Mouse (Mus musculus): ENCODE data around the gene Pou2f3. TPM values are rescaled to one million over a fixed set of nuclear protein-coding genes. Genes with fewer than 3 reads are reported as not detected.

Pou2f3 gene
- polyA plus RNA-seq, 1 experiment, result 0.14 TPM

DNA sequence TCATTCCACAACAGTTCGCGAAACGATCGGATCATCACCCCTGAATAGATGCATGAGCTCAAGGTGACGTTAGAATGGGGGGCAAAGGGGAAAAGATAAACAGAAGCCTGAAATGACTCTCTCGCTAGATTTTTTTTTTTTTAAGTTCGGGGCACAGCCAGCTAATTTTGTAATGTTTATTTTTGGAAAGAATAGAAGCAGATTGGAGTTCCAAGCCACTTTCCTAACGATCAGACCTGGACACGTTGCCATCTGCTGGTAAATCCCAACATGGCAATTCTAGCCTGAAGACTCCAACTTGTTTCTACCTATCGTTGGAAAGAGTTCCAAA, 103.0 kb downstream of the Pou2f3 start, which contains the start of gene Arhgef12:
Gene Arhgef12 (minus strand): TSS at position 53 of the 331 bp plus-strand sequence.
- DNase-seq, result peak; percentile 87
- Histone ChIP-seq H3K27me3 (replicated peaks; ENCODE audit: control insufficient read depth, insufficient read depth, low read length) (no peaks in the 10 kb centered on the region), H3K4me3 (ENCODE audit: insufficient read depth, low read depth, low read length) (peak within 1 kb of the TSS; percentile 66), H3K4me1 (ENCODE audit: control insufficient read depth, insufficient read depth, low read length) (peaks cover 18% of the 10 kb centered on the region), H3K36me3 (ENCODE audit: control insufficient read depth, insufficient read depth, low read length) (no peaks in the 10 kb centered on the region), H3K27ac (ENCODE audit: insufficient read depth, low read depth, low read length) (peak within 1 kb of the TSS; percentile 96)
- WGBS, result 2% methylated on average over 10 of the region's 10 CpGs
- TF ChIP-seq POLR2A (IDR thresholded peaks at IDR 0.05; ENCODE audit: low read depth, low read length), result no peak
- peak; percentile 61 for TF ChIP-seq CTCF (conservative IDR thresholded peaks at IDR 0.05; ENCODE audit: insufficient read depth, insufficient read length, low read depth, low read length)

GRCm38 (mm10) chr9:43106426-43107186, 103.6 kb downstream of the Pou2f3 start:
- Histone ChIP-seq H3K27me3 (replicated peaks; ENCODE audit: control insufficient read depth, insufficient read depth, low read length) (no peaks in the 10 kb centered on the region), H3K4me3 (ENCODE audit: insufficient read depth, low read depth, low read length) (peak overlapping the region; percentile 66), H3K27ac (ENCODE audit: insufficient read depth, low read depth, low read length) (peak overlapping the region; percentile 96), H3K36me3 (ENCODE audit: control insufficient read depth, insufficient read depth, low read length) (no peaks in the 10 kb centered on the region; the same call in 1 of the 2 replicates), H3K4me1 (ENCODE audit: control insufficient read depth, insufficient read depth, low read length) (peaks cover 22% of the 10 kb centered on the region)
- TF ChIP-seq CTCF (conservative IDR thresholded peaks at IDR 0.05; ENCODE audit: insufficient read depth, insufficient read length, low read depth, low read length), result no peak
- TF ChIP-seq POLR2A (IDR thresholded peaks at IDR 0.05; ENCODE audit: low read depth, low read length), result no peak
- 5% methylated on average over 22 of the region's 22 CpGs for WGBS
- no peak for DNase-seq

- Histone ChIP-seq H3K4me1 (ENCODE audit: control insufficient read depth, insufficient read depth, low read length) (peaks cover 23% of the 10 kb centered on the region), H3K36me3 (ENCODE audit: control insufficient read depth, insufficient read depth, low read length) (no peaks in the 10 kb centered on the region; the same call in 1 of the 2 replicates), H3K4me3 (ENCODE audit: insufficient read depth, low read depth, low read length) (peak overlapping the region; percentile 66), H3K27ac (ENCODE audit: insufficient read depth, low read depth, low read length) (peak overlapping the region; percentile 96), H3K27me3 (replicated peaks; ENCODE audit: control insufficient read depth, insufficient read depth, low read length) (no peaks in the 10 kb centered on the region)
- TF ChIP-seq CTCF (conservative IDR thresholded peaks at IDR 0.05; ENCODE audit: insufficient read depth, insufficient read length, low read depth, low read length), result no peak
- TF ChIP-seq POLR2A (IDR thresholded peaks at IDR 0.05; ENCODE audit: low read depth, low read length), result peak; percentile 40
- DNase-seq, result peak; percentile 96
- WGBS, result under 1% methylated on average over 90 of the region's 91 CpGs
These were observed 104.4 kb downstream of the Pou2f3 start for GRCm38 (mm10) chr9:43105664-43106361.

- H3K27ac ChIP-seq (ENCODE audit: insufficient read depth, low read depth, low read length), result peak overlapping the region; percentile 96
- H3K4me3 ChIP-seq (ENCODE audit: insufficient read depth, low read depth, low read length), result peak overlapping the region; percentile 66
- TF ChIP-seq CTCF (conservative IDR thresholded peaks at IDR 0.05; ENCODE audit: insufficient read depth, insufficient read length, low read depth, low read length), result no peak
- no peak for TF ChIP-seq POLR2A (IDR thresholded peaks at IDR 0.05; ENCODE audit: low read depth, low read length)
- peak; percentile 84 for DNase-seq
- H3K27me3 ChIP-seq (replicated peaks; ENCODE audit: control insufficient read depth, insufficient read depth, low read length), result no peaks in the 10 kb centered on the region
- WGBS, result under 1% methylated on average over 40 of the region's 40 CpGs
- H3K36me3 ChIP-seq (ENCODE audit: control insufficient read depth, insufficient read depth, low read length), result no peaks in the 10 kb centered on the region; the same call in 1 of the 2 replicates
- H3K4me1 ChIP-seq (ENCODE audit: control insufficient read depth, insufficient read depth, low read length), result peaks cover 20% of the 10 kb centered on the region
These were observed 105.1 kb downstream of the Pou2f3 start for GRCm38 (mm10) chr9:43104873-43105663.

DNA sequence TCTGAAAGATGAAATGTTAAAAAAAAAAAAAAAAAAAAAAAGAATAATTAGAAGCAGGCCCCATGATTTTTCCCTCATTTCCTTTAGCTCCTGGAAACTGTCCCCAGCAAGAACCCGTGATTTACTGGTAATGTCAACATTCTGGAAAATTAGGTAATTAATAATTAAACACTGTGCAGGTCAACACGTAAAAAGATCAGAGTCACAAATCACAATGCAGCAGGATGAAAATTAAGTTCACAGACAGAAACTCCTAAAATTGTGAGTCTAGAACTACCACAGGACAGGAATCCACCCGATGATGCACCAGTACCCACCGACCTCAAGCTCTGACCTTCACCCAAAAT, 105.7 kb downstream of the Pou2f3 start:
- peak; percentile 70 for DNase-seq
- Histone ChIP-seq H3K4me1 (ENCODE audit: control insufficient read depth, insufficient read depth, low read length) (peaks cover 19% of the 10 kb centered on the region), H3K27ac (ENCODE audit: insufficient read depth, low read depth, low read length) (peak overlapping the region; percentile 96), H3K27me3 (replicated peaks; ENCODE audit: control insufficient read depth, insufficient read depth, low read length) (no peaks in the 10 kb centered on the region), H3K36me3 (ENCODE audit: control insufficient read depth, insufficient read depth, low read length) (no peaks in the 10 kb centered on the region; the same call in 1 of the 2 replicates), H3K4me3 (ENCODE audit: insufficient read depth, low read depth, low read length) (peak overlapping the region; percentile 66)
- TF ChIP-seq POLR2A (IDR thresholded peaks at IDR 0.05; ENCODE audit: low read depth, low read length) (no peak), CTCF (conservative IDR thresholded peaks at IDR 0.05; ENCODE audit: insufficient read depth, insufficient read length, low read depth, low read length) (no peak)
- WGBS, result 3% methylated on average over 4 of the region's 4 CpGs

DNA sequence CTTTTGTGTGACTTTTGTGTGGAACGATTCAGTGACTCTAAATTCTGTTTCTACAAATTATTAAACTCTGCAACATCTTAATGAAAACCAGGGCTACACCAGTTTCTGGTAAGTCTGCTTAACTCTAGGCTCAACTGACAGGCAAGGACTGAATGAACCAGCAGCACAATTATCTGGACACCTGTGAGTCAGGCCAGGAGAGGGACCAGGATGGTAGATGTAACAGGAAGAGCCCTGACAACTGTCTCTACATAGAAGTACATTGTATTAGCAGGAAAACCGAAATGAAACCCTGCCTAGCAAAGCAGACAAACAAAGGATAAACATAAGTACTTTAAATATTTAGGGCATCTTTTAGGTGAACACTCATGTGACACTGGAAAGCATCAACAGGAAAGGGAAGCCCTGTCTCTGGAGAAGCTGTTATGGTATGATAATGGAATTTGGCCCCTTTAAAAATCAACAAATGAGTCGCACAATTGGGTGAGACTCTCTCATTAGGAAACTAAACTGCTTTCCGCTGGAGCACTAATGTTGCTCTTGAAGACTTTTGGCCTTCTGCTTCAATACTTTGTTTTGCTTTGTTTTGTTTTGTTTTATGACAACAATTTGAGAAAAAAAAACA, 106.4 kb downstream of the Pou2f3 start:
- Histone ChIP-seq H3K36me3 (ENCODE audit: control insufficient read depth, insufficient read depth, low read length) (no peaks in the 10 kb centered on the region; the same call in 1 of the 2 replicates), H3K4me1 (ENCODE audit: control insufficient read depth, insufficient read depth, low read length) (peaks cover 19% of the 10 kb centered on the region), H3K27me3 (replicated peaks; ENCODE audit: control insufficient read depth, insufficient read depth, low read length) (no peaks in the 10 kb centered on the region), H3K4me3 (ENCODE audit: insufficient read depth, low read depth, low read length) (peak overlapping the region; percentile 50), H3K27ac (ENCODE audit: insufficient read depth, low read depth, low read length) (peak overlapping the region; percentile 73)
- WGBS, result 7% methylated on average over 4 of the region's 4 CpGs
- peak; percentile 41 for DNase-seq
- TF ChIP-seq POLR2A (IDR thresholded peaks at IDR 0.05; ENCODE audit: low read depth, low read length) (no peak), CTCF (conservative IDR thresholded peaks at IDR 0.05; ENCODE audit: insufficient read depth, insufficient read length, low read depth, low read length) (no peak)
